Mouse (Mus musculus) liver, embryonic 13.5 days (tissue): ENCODE measurements around the gene Olfr1135. TPM values are rescaled to one million over a fixed set of nuclear protein-coding genes. Genes with fewer than 3 reads are reported as not detected.

Source experiments
- ATAC-seq: fragments of 200-750 bp; cut with Nextera tagmentation; 2 replicates; pipeline ENCODE4 v1.8.0; 2017; ENCODE audit warnings: low read depth, mild to moderate bottlenecking, moderate number of reproducible peaks, moderate library complexity
- DNase-seq: peaks from one replicate; pipeline ENCODE4 v3.0.0; 2022
- H3K27ac ChIP-seq: fragments of 300-500 bp; sonication (generic); 2 replicates; pipeline ENCODE4 v1.5.1; 2015; ENCODE audit warnings: moderate library complexity, mild to moderate bottlenecking, inconsistent platforms
- H3K27me3 ChIP-seq: fragments of 300-500 bp; sonication (generic); 2 replicates; pipeline ENCODE4 v1.6.1; 2015; ENCODE audit warnings: mild to moderate bottlenecking, inconsistent platforms
- H3K36me3 ChIP-seq: fragments of 300-500 bp; sonication (generic); 2 replicates; pipeline ENCODE4 v1.6.1; 2015; ENCODE audit warnings: mild to moderate bottlenecking, inconsistent platforms
- H3K4me1 ChIP-seq: fragments of 300-500 bp; sonication (generic); replicated peaks from 2 replicates; pipeline ENCODE4 v1.6.1; 2015; ENCODE audit warnings: inconsistent platforms
- H3K4me2 ChIP-seq: fragments of 300-500 bp; sonication (generic); 2 replicates; pipeline ENCODE4 v1.6.1; 2015; ENCODE audit warnings: inconsistent platforms, mild to moderate bottlenecking, moderate library complexity
- H3K4me3 ChIP-seq: fragments of 300-500 bp; sonication (generic); replicated peaks from 2 replicates; pipeline ENCODE4 v1.5.1; 2015; ENCODE audit warnings: mild to moderate bottlenecking, inconsistent platforms
- H3K9ac ChIP-seq: fragments of 300-500 bp; sonication (generic); 2 replicates; pipeline ENCODE4 v1.6.1; 2015; ENCODE audit warnings: mild to moderate bottlenecking, inconsistent platforms
- H3K9me3 ChIP-seq: fragments of 300-500 bp; sonication (generic); replicated peaks from 2 replicates; pipeline ENCODE4 v1.6.1; 2016; ENCODE audit warnings: inconsistent platforms
- WGBS: fragments of 180-500 bp; shearing (Covaris S2); methylation state at CpG from one replicate; pipeline ENCODE4 v1.1.7; 2015; ENCODE audit not compliant: insufficient replicate concordance; 5-methylcytosine and 5-hydroxymethylcytosine counted together
- polyA plus RNA-seq: library from polyadenylated mRNA; unstranded; fragments of >200 nt; fragmentation: Nextera tagmentation; extraction: Ambion mirVana; gene quantifications from 2 replicates; pipeline ENCODE4 v1.2.1, GENCODE M21; 2015

Olfr1135 gene
- not detected in 2 replicates for polyA plus RNA-seq

DNA sequence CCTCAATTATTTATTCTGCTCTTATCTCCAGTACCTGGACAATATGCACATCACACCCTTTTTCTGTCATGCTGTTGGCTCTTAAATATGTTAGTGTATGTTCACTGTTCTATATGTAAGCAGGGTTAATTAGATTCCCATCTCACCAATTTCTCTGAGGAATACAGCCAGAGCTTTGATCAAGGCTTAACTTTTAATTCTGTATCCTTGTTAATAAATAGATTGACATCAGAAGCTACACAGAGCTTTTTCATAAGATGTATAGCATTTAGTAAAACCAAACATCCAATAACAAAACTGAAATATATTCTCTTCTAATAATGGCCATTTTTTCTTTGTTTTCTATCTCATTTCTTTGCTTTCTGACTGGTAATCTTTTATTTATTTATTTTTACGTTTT, at the start of gene Olfr1135:
TSS of gene Olfr1135 (minus strand) at position 101 of the 400 bp plus-strand sequence.
- H3K27ac ChIP-seq: no peak within 1 kb of the TSS
- no peak for ATAC-seq
- WGBS: 4% methylated on average over 1 of the region's 1 CpGs
- H3K27me3 ChIP-seq: no peaks in the 10 kb centered on the region
- no peaks in the 10 kb centered on the region for H3K4me1 ChIP-seq
- no peak within 1 kb of the TSS for H3K9ac ChIP-seq
- DNase-seq: no peak
- no peak within 1 kb of the TSS for H3K4me2 ChIP-seq
- no peak within 1 kb of the TSS for H3K4me3 ChIP-seq
- no peaks in the 10 kb centered on the region for H3K9me3 ChIP-seq
- H3K36me3 ChIP-seq: no peaks in the 10 kb centered on the region

DNA sequence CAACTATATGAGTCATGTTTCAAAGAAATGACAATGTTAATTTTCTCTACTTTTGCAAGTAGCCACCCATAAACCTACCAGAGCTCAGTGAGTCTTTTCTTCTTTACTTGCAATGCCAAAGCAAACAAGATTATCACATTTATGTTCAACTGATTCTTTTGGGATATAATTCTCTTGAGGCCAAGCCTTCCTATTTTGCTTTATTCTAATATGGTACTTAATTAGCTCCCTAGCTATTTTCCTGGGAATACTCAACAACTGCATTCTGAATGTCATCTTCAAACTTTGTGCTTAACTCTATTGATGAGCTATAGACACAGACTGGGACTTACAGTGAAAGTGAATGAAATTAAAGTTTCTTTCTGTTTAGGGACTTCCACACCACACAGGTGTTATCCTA, 39.6 kb upstream of the Olfr1135 start, which contains the start of gene Olfr1137:
TSS of gene Olfr1137 (minus strand) at position 101 of the 400 bp plus-strand sequence.
- no peaks in the 10 kb centered on the region for H3K9me3 ChIP-seq
- ATAC-seq (no peak), DNase-seq (no peak)
- no peak within 1 kb of the TSS for H3K4me3 ChIP-seq
- H3K27me3 ChIP-seq: no peaks in the 10 kb centered on the region
- H3K36me3 ChIP-seq: no peaks in the 10 kb centered on the region
- H3K9ac ChIP-seq: no peak within 1 kb of the TSS
- H3K4me2 ChIP-seq: no peak within 1 kb of the TSS
- no peaks in the 10 kb centered on the region for H3K4me1 ChIP-seq
- no peak within 1 kb of the TSS for H3K27ac ChIP-seq

DNA sequence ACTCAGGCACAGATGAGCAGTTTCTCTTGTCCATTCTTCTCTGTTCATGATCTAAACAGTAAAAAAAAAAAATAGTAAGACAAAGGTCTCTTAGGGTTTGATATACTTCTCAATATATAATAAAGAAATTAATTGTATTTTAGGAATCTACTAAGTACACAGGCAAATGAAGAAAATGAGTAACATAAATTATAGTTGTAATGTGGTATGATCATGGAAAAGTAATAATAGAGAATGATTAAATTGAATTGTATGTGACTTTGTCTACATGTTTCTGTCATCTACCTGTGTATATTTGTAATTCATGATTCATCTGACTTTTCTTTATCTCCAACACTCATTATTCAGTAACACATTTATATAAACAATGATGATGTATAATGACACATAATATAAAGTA, 20.4 kb upstream of the Olfr1135 start, which contains the start of gene Olfr1136:
TSS of gene Olfr1136 (minus strand) at position 101 of the 400 bp plus-strand sequence.
- Histone ChIP-seq H3K4me1 (no peaks in the 10 kb centered on the region), H3K9ac (no peak within 1 kb of the TSS), H3K27me3 (no peaks in the 10 kb centered on the region), H3K9me3 (no peaks in the 10 kb centered on the region), H3K4me2 (no peak within 1 kb of the TSS), H3K27ac (no peak within 1 kb of the TSS), H3K36me3 (no peaks in the 10 kb centered on the region), H3K4me3 (no peak within 1 kb of the TSS)
- no peak for ATAC-seq
- no peak for DNase-seq

DNA sequence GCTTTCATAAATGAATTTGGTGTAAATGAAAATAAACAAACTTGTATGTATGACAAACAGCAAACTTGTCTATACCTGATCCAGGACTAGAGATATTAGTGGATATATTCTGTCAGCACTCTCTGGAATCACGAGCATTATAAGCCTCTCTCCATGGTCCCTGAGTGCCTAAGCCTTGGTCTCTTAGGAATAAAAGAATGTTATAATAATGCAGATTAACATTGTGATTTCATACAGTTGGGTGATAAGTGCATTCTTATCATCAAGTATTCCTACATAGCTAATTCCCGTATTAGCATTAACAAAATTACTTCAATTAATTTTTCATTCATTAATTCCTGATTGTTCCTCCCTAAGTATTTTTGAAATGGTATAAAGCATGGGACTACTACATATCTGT, 15.1 kb downstream of the Olfr1135 start, which contains the start of gene Olfr1134:
TSS of gene Olfr1134 (minus strand) at position 101 of the 400 bp plus-strand sequence.
- H3K9me3 ChIP-seq: peaks cover 2% of the 10 kb centered on the region; the same call in 1 of the 2 replicates
- H3K4me3 ChIP-seq: no peak within 1 kb of the TSS
- H3K27ac ChIP-seq: no peak within 1 kb of the TSS
- ATAC-seq (no peak), DNase-seq (no peak)
- no peaks in the 10 kb centered on the region for H3K27me3 ChIP-seq
- H3K4me1 ChIP-seq: no peaks in the 10 kb centered on the region
- H3K36me3 ChIP-seq: no peaks in the 10 kb centered on the region
- H3K9ac ChIP-seq: no peak within 1 kb of the TSS
- WGBS: 65% methylated on average over 2 of the region's 2 CpGs
- H3K4me2 ChIP-seq: no peak within 1 kb of the TSS

DNA sequence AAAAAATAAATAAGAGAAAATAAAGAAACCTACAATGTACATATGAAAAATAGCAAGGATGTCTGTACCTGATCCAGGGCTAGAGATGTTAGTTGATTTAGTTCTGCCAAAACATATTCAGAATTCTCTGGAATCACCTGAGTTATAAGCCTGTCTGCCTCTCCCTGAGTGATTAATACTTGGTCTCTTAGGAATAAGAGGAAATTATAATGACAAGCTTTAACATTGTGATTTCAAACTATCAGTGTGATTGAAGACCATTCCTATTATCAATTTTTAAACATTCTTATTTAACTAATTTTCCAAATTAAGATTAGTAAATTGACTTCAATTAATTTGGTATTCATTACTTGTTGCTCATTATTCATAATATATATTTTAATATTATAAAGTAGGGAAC, 26.2 kb downstream of the Olfr1135 start, which contains the start of gene Olfr1133:
TSS of gene Olfr1133 (minus strand) at position 101 of the 400 bp plus-strand sequence.
- ATAC-seq: no peak
- Histone ChIP-seq H3K4me2 (no peak within 1 kb of the TSS), H3K9ac (no peak within 1 kb of the TSS), H3K4me1 (no peaks in the 10 kb centered on the region), H3K27me3 (no peaks in the 10 kb centered on the region), H3K36me3 (no peaks in the 10 kb centered on the region), H3K27ac (no peak within 1 kb of the TSS), H3K4me3 (no peak within 1 kb of the TSS), H3K9me3 (no peaks in the 10 kb centered on the region)
- no peak for DNase-seq

DNA sequence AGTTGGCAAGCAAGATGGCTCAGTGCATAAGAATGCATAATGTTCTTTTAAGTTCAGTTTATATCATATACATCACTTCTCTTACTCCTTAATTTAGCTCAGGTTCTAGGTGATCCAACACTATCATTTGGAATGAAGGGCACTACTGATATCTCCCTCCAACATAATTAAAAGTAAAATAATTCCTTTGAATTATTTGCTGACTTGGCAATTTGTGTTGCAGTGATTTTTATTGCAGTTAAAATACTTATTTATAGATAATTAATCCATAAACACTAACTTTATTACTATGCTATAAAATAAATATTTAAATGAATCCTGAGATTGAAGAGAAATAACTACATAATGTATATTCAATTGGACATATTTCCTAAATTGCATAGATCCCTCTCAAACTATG, 31.0 kb downstream of the Olfr1135 start:
- Histone ChIP-seq H3K4me2 (no peak overlapping the region), H3K4me3 (no peak overlapping the region), H3K27ac (no peak overlapping the region), H3K36me3 (no peaks in the 10 kb centered on the region), H3K27me3 (no peaks in the 10 kb centered on the region), H3K9ac (no peak overlapping the region), H3K9me3 (no peaks in the 10 kb centered on the region), H3K4me1 (no peaks in the 10 kb centered on the region)
- DNase-seq (no peak), ATAC-seq (no peak)

DNA sequence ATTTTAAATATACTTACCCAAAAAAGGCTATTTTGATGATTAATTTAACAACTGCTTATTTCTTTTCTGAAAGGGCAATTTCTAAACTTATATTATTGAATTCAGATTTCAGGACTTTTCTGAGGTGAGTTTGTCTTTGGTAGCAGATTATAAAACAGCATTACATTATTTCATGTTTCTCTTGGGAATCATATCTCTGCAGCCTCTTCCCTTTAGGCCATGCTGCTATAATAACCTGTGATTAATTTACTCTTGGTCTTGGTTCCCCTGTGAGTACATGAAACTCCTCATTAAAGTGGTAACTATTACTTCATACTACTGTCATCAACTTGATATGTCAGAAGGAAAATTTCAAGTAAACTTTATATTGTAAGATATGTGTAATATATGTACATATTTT, 36.0 kb downstream of the Olfr1135 start, which contains the start of gene Olfr1132:
TSS of gene Olfr1132 (minus strand) at position 101 of the 400 bp plus-strand sequence.
- Histone ChIP-seq H3K36me3 (no peaks in the 10 kb centered on the region), H3K9ac (no peak within 1 kb of the TSS), H3K27me3 (no peaks in the 10 kb centered on the region), H3K4me1 (no peaks in the 10 kb centered on the region), H3K9me3 (no peaks in the 10 kb centered on the region), H3K4me2 (no peak within 1 kb of the TSS), H3K27ac (no peak within 1 kb of the TSS), H3K4me3 (no peak within 1 kb of the TSS)
- ATAC-seq: no peak
- no peak for DNase-seq

DNA sequence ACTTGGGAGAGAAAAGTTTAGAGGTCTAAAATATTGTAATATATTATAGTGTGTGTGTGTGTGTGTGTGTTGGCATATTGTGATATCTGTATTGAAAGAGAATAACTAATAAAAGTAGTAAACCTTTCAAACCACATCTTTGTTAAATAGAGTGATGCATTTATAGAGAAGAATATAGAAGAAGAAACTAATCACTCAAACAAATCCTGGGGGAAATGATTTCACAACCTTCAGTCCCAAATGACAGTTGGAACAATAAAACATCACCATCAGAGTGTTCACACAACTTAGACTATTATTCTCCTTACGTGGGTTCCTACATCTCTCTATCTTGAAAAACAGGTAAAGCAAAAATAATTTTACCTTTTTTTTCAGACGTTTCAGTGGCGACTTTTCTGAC, 46.7 kb downstream of the Olfr1135 start, which contains the start of gene Olfr1131:
TSS of gene Olfr1131 (plus strand) at position 301 of the 400 bp plus-strand sequence.
- Histone ChIP-seq H3K27me3 (no peaks in the 10 kb centered on the region), H3K27ac (no peak within 1 kb of the TSS), H3K4me3 (no peak within 1 kb of the TSS), H3K9me3 (no peaks in the 10 kb centered on the region), H3K36me3 (no peaks in the 10 kb centered on the region), H3K9ac (no peak within 1 kb of the TSS), H3K4me1 (no peaks in the 10 kb centered on the region), H3K4me2 (no peak within 1 kb of the TSS)
- 40% methylated on average over 3 of the region's 3 CpGs for WGBS
- DNase-seq (no peak), ATAC-seq (no peak)

Other genes with a start within 250 kb of the Olfr1135 start
- gene Olfr1124, start 243.4 kb downstream of the Olfr1135 start, polyA plus RNA-seq: 0.06 TPM in 1 of 2 replicates, not detected in the other
- not detected in 2 replicates for gene Olfr1126, start 219.7 kb downstream of the Olfr1135 start, polyA plus RNA-seq
- not detected in 2 replicates for gene Pramel7, start 176.6 kb downstream of the Olfr1135 start, polyA plus RNA-seq
- not detected in 2 replicates for gene Pramel6, start 167.1 kb downstream of the Olfr1135 start, polyA plus RNA-seq
- gene Olfr153, start 141.9 kb downstream of the Olfr1135 start, polyA plus RNA-seq: not detected in 2 replicates
- gene Olfr1128, start 128.1 kb downstream of the Olfr1135 start, polyA plus RNA-seq: not detected in 2 replicates
- gene Olfr1129, start 99.8 kb downstream of the Olfr1135 start, polyA plus RNA-seq: not detected in 2 replicates
- not detected in 2 replicates for gene Olfr1130, start 67.5 kb downstream of the Olfr1135 start, polyA plus RNA-seq
- gene Olfr1131, start 46.6 kb downstream of the Olfr1135 start, polyA plus RNA-seq: not detected in 2 replicates
- gene Olfr1132, start 36.1 kb downstream of the Olfr1135 start, polyA plus RNA-seq: not detected in 2 replicates
- not detected in 2 replicates for gene Olfr1133, start 26.3 kb downstream of the Olfr1135 start, polyA plus RNA-seq
- gene Olfr1134, start 15.2 kb downstream of the Olfr1135 start, polyA plus RNA-seq: not detected in 2 replicates
- gene Olfr1136, start 20.3 kb upstream of the Olfr1135 start, polyA plus RNA-seq: not detected in 2 replicates
- gene Olfr1137, start 39.5 kb upstream of the Olfr1135 start, polyA plus RNA-seq: not detected in 2 replicates
- gene Olfr1138, start 66.3 kb upstream of the Olfr1135 start, polyA plus RNA-seq: not detected in 2 replicates
- not detected in 2 replicates for gene Olfr1140, start 70.1 kb upstream of the Olfr1135 start, polyA plus RNA-seq
- gene Olfr1141, start 80.3 kb upstream of the Olfr1135 start, polyA plus RNA-seq: not detected in 2 replicates
- not detected in 2 replicates for gene Olfr152, start 105.8 kb upstream of the Olfr1135 start, polyA plus RNA-seq
- gene Olfr1143, start 126.9 kb upstream of the Olfr1135 start, polyA plus RNA-seq: not detected in 2 replicates
- gene Olfr1145, start 136.2 kb upstream of the Olfr1135 start, polyA plus RNA-seq: not detected in 2 replicates
- gene Olfr1148, start 156.9 kb upstream of the Olfr1135 start, polyA plus RNA-seq: not detected in 2 replicates
- gene Olfr1150-ps1, start 170.3 kb upstream of the Olfr1135 start, polyA plus RNA-seq: not detected in 2 replicates
- not detected in 2 replicates for gene Olfr1151, start 182.2 kb upstream of the Olfr1135 start, polyA plus RNA-seq
- not detected in 2 replicates for gene Olfr1152, start 192.8 kb upstream of the Olfr1135 start, polyA plus RNA-seq
- gene Olfr1153, start 221.3 kb upstream of the Olfr1135 start, polyA plus RNA-seq: not detected in 2 replicates
- gene Olfr1154, start 231.5 kb upstream of the Olfr1135 start, polyA plus RNA-seq: not detected in 2 replicates